Mouse (Mus musculus): ENCODE measurements around the gene Rac3.
A peak's percentile ranks its signal among the peaks of the same experiment; 100 is the strongest.

Rac3 gene

GRCm38 (mm10) chr11:120704486-120705325, 16.6 kb upstream of the Rac3 start:
- no peak for DNase-seq (ENCODE audit: low read depth, low spot score)

- DNase-seq (ENCODE audit: low read depth, low spot score) = no peak
Observed at GRCm38 (mm10) chr11:120706120-120706519, 15.2 kb upstream of the Rac3 start.

- no peak for DNase-seq (ENCODE audit: low read depth, low spot score)
Observed at GRCm38 (mm10) chr11:120707225-120707624, 14.0 kb upstream of the Rac3 start.

- no peak for DNase-seq (ENCODE audit: low read depth, low spot score)
Observed at GRCm38 (mm10) chr11:120707969-120708368, 13.3 kb upstream of the Rac3 start.

- peak; percentile 26 for DNase-seq (ENCODE audit: low read depth, low spot score)
Observed at GRCm38 (mm10) chr11:120709551-120709950, 11.7 kb upstream of the Rac3 start.

- no peak for DNase-seq (ENCODE audit: low read depth, low spot score)
Observed at GRCm38 (mm10) chr11:120710672-120711071, 10.6 kb upstream of the Rac3 start.

- no peak for DNase-seq (ENCODE audit: low read depth, low spot score)
Observed at GRCm38 (mm10) chr11:120711980-120712604, 9.2 kb upstream of the Rac3 start.

- DNase-seq (ENCODE audit: low read depth, low spot score) = peak; percentile 86
Observed at GRCm38 (mm10) chr11:120712771-120713568, 8.3 kb upstream of the Rac3 start.

GRCm38 (mm10) chr11:120713580-120714518, 7.4 kb upstream of the Rac3 start, which contains the start of the genes Cenpx and Lrrc45:
TSS of gene Cenpx (minus strand) at chr11:120713738.
TSS of gene Lrrc45 (plus strand) at chr11:120713925.
- DNase-seq (ENCODE audit: low read depth, low spot score) = peak; percentile 98

- DNase-seq (ENCODE audit: low read depth, low spot score) = no peak
Observed at GRCm38 (mm10) chr11:120714546-120714945, 6.7 kb upstream of the Rac3 start.

GRCm38 (mm10) chr11:120715131-120715530, 6.1 kb upstream of the Rac3 start:
- DNase-seq (ENCODE audit: low read depth, low spot score) = no peak

GRCm38 (mm10) chr11:120719242-120719641, 2.0 kb upstream of the Rac3 start:
- no peak for DNase-seq (ENCODE audit: low read depth, low spot score)

GRCm38 (mm10) chr11:120719841-120720376, 1.4 kb upstream of the Rac3 start:
- no peak for DNase-seq (ENCODE audit: low read depth, low spot score)

- DNase-seq (ENCODE audit: low read depth, low spot score) = peak; percentile 61
Observed at GRCm38 (mm10) chr11:120720450-120720849, 820 bp upstream of the Rac3 start.

- DNase-seq (ENCODE audit: low read depth, low spot score) = no peak
Observed at GRCm38 (mm10) chr11:120722067-120722630, 879 bp downstream of the Rac3 start.

GRCm38 (mm10) chr11:120722761-120723382, 1.6 kb downstream of the Rac3 start:
- DNase-seq (ENCODE audit: low read depth, low spot score) = no peak

GRCm38 (mm10) chr11:120723509-120723908, 2.2 kb downstream of the Rac3 start:
- DNase-seq (ENCODE audit: low read depth, low spot score) = no peak

- DNase-seq (ENCODE audit: low read depth, low spot score) = no peak
Observed at GRCm38 (mm10) chr11:120726243-120727168, 5.2 kb downstream of the Rac3 start.

- DNase-seq (ENCODE audit: low read depth, low spot score) = peak; percentile 91
Observed at GRCm38 (mm10) chr11:120727169-120727527, 5.9 kb downstream of the Rac3 start, which contains the start of gene Dcxr. TSS of gene Dcxr (minus strand) at chr11:120727281.

All from A20 (cell line).